Mouse (Mus musculus) limb, embryonic 15.5 days (tissue): ENCODE measurements around the gene Gnptab. TPM values are rescaled to one million over a fixed set of nuclear protein-coding genes. Genes with fewer than 3 reads are reported as not detected.
A peak's percentile ranks its signal among the peaks of the same experiment; 100 is the strongest.

Experiments
- ATAC-seq: fragments of 200-750 bp; cut with Nextera tagmentation; 2 replicates; pipeline ENCODE4 v1.8.0; 2017; ENCODE audit warnings: low read depth, moderate TSS enrichment; ENCODE audit not compliant: insufficient number of reproducible peaks, low FRiP score, low TSS enrichment
- H3K27ac ChIP-seq: fragments of 300-500 bp; sonication (generic); 2 replicates; pipeline ENCODE4 v1.5.1; 2015; ENCODE audit warnings: moderate library complexity, mild to moderate bottlenecking, inconsistent platforms
- H3K27me3 ChIP-seq: fragments of 300-500 bp; sonication (generic); 2 replicates; pipeline ENCODE4 v1.6.1; 2015; ENCODE audit warnings: inconsistent platforms
- H3K36me3 ChIP-seq: fragments of 300-500 bp; sonication (generic); 2 replicates; pipeline ENCODE4 v1.6.1; 2015; ENCODE audit warnings: inconsistent platforms
- H3K4me1 ChIP-seq: fragments of 300-500 bp; sonication (generic); 2 replicates; pipeline ENCODE4 v1.6.1; 2015; ENCODE audit warnings: inconsistent platforms
- H3K4me2 ChIP-seq: fragments of 300-500 bp; sonication (generic); 2 replicates; pipeline ENCODE4 v1.6.1; 2015; ENCODE audit warnings: mild to moderate bottlenecking, inconsistent platforms
- H3K4me3 ChIP-seq: fragments of 300-500 bp; sonication (generic); 2 replicates; pipeline ENCODE4 v1.5.1; 2015; ENCODE audit warnings: mild to moderate bottlenecking, inconsistent platforms
- H3K9ac ChIP-seq: fragments of 300-500 bp; sonication (generic); 2 replicates; pipeline ENCODE4 v1.6.1; 2015; ENCODE audit warnings: inconsistent platforms
- H3K9me3 ChIP-seq: fragments of 300-500 bp; sonication (generic); 2 replicates; pipeline ENCODE4 v1.6.1; 2016; ENCODE audit warnings: inconsistent platforms
- WGBS: fragments of 180-500 bp; shearing (Covaris S2); methylation state at CpG from one replicate; pipeline ENCODE4 v1.1.7; 2015; 5-methylcytosine and 5-hydroxymethylcytosine counted together
- polyA plus RNA-seq: library from polyadenylated mRNA; unstranded; fragments of >200 nt; fragmentation: Nextera tagmentation; extraction: Ambion mirVana; gene quantifications from 2 replicates; pipeline ENCODE4 v1.2.1, GENCODE M21; 2015

Gnptab gene
- polyA plus RNA-seq, 1 experiment from 2014 or later, result 9.1 TPM

DNA sequence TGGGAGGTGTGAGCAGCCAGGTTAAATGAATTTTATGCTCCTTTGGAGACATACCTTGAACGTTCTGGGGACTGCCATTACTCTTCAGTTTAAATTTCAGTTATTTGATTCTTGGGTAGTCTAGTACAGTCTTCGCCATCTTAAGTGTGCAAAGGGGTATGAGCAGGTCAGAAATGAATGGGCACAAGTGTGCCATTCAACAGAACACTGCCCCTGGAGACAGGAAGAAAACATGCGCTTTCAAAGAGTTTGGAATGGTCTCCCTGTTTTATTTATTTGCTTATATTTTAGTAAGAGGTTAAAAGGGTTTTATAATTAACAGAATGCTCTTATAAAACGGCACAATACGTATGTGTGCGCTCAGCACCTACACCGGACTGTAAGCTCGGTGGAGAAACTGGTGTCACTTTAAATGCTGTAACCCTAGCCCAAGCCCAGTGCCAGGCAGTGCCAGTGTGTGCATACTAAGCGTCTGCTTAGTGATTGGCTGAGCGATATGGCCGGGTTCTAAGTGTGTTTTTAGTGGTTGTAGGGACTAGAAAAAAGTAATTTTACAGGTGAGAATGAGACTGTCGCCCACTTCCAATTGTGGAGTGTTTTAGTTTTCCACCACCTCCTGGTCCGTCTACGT is 1.6 kb downstream of the Gnptab start:
- Histone ChIP-seq H3K36me3 (no peaks in the 10 kb centered on the region), H3K9me3 (no peaks in the 10 kb centered on the region), H3K27ac (no peak overlapping the region), H3K4me2 (peak overlapping the region; percentile 89), H3K27me3 (no peaks in the 10 kb centered on the region), H3K4me1 (peaks cover 18% of the 10 kb centered on the region), H3K9ac (no peak overlapping the region), H3K4me3 (peak overlapping the region; percentile 86)
- ATAC-seq, result no peak
- 35% methylated on average over 14 of the region's 14 CpGs for WGBS

DNA sequence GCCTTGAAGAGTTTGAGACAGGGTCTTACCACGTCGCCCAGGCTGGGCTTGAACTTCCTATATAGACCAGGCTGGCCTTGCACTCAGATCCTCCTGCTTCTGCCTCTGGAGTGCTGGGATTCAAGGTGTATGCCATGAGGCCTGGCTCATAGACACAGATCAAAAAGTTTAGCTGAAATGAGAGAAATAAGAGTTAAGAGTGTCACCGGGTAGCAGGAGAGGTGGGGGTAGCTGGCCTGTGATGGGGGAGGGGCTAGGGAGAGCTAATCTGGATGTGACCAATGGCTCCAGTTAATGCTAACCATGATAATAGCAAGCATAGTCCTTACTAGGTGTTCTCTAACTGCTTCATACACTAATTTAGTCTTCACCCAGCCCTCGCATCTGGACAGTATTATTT is 2.4 kb downstream of the Gnptab start:
- Histone ChIP-seq H3K9ac (no peak overlapping the region), H3K27me3 (no peaks in the 10 kb centered on the region), H3K36me3 (no peaks in the 10 kb centered on the region), H3K27ac (no peak overlapping the region), H3K9me3 (no peaks in the 10 kb centered on the region), H3K4me2 (no peak overlapping the region), H3K4me1 (peaks cover 18% of the 10 kb centered on the region), H3K4me3 (no peak overlapping the region)
- 80% methylated on average over 4 of the region's 4 CpGs for WGBS
- ATAC-seq, result no peak

DNA sequence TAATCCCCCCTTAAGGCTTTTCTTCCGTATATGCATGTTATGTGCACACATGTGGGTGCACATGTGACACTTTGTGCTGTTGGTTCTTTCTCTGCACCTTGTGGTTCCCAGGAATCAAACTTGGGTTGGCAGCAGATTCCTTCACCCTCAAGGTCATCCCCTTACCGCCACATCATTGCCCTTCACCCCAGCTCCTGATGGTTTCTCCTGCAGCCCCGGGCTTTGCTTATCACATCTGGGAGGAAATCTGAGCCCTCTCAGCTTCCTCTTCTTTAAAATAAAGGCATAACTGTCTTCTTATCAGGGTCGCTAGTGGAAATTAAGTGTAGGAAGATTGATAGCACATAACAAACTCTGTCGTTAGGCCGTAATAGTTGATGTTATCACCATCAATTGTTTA is 3.1 kb downstream of the Gnptab start:
- Histone ChIP-seq H3K4me3 (no peak overlapping the region), H3K27ac (no peak overlapping the region), H3K4me2 (no peak overlapping the region), H3K27me3 (no peaks in the 10 kb centered on the region), H3K36me3 (no peaks in the 10 kb centered on the region), H3K4me1 (peaks cover 18% of the 10 kb centered on the region), H3K9ac (no peak overlapping the region), H3K9me3 (no peaks in the 10 kb centered on the region)
- WGBS, result 49% methylated on average over 6 of the region's 6 CpGs
- no peak for ATAC-seq

DNA sequence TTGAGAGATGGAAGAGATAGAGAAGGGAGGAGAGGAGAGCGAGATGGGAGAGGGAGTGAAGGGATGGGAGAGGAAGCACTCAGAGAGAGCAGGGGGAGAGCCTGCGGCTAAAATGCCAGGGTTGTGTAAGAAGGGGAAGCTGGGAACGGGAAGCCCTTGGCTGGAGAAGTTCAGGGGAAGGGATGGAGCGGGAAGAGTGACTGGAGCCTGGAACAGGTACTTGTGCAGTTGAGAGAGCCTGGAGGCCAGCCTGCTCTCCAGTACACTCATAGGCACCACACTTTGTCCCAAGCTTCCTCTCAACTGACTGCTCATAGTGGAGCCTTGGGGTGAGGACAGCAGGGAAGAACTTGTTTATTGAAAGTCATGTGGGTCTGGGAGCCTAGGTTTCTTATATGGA is 4.5 kb downstream of the Gnptab start:
- 69% methylated on average over 4 of the region's 4 CpGs for WGBS
- ATAC-seq, result no peak
- no peaks in the 10 kb centered on the region for H3K36me3 ChIP-seq
- no peaks in the 10 kb centered on the region for H3K27me3 ChIP-seq
- H3K4me2 ChIP-seq, result no peak overlapping the region
- H3K9ac ChIP-seq, result no peak overlapping the region
- H3K27ac ChIP-seq, result no peak overlapping the region
- H3K4me1 ChIP-seq, result peaks cover 18% of the 10 kb centered on the region
- no peaks in the 10 kb centered on the region for H3K9me3 ChIP-seq
- no peak overlapping the region for H3K4me3 ChIP-seq

DNA sequence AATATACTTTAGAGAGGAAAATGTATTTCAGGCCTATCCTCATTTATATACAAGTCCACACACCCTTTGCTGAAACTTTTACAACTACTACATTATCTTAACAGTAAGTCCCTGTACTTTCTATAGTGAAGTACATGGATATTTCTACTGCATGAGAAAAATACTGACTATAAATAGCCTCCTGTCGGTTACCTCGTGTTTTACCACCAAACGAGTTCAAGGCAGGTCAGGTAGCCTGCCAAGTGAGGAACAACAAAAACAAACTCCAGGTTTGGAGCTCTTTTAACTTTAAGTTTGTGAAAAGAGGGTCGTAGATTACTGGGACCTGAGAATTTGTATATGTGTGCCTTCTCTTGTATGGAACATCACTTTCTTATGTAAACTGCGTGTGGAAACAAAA is 5.1 kb downstream of the Gnptab start:
- ATAC-seq, result no peak
- Histone ChIP-seq H3K4me1 (peaks cover 15% of the 10 kb centered on the region), H3K9ac (no peak overlapping the region), H3K27me3 (no peaks in the 10 kb centered on the region), H3K4me2 (no peak overlapping the region), H3K36me3 (no peaks in the 10 kb centered on the region), H3K9me3 (no peaks in the 10 kb centered on the region), H3K27ac (no peak overlapping the region), H3K4me3 (no peak overlapping the region)
- 43% methylated on average over 5 of the region's 5 CpGs for WGBS

DNA sequence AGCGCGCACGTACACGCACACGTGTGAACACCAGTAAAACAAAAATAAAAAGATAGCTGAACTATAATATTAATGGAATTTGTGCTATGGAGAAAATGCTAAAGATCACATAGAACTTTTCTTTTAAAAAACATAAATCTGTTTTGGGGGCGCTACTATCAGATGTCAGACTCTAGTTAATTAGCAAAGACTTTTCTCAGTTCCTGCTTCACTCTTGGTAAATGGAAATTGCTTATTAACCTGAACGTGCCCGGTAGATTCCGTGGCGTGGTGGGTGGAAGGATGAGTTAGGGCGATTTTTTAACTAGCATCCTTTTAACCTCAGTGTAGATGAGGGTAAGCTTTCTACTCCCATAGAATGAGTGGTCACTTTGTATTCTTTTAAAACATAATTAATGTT is 6.4 kb downstream of the Gnptab start:
- 87% methylated on average over 11 of the region's 11 CpGs for WGBS
- Histone ChIP-seq H3K9ac (no peak overlapping the region), H3K27ac (no peak overlapping the region), H3K4me1 (peaks cover 22% of the 10 kb centered on the region), H3K4me2 (no peak overlapping the region), H3K27me3 (no peaks in the 10 kb centered on the region), H3K9me3 (no peaks in the 10 kb centered on the region), H3K36me3 (no peaks in the 10 kb centered on the region), H3K4me3 (no peak overlapping the region)
- ATAC-seq, result no peak

DNA sequence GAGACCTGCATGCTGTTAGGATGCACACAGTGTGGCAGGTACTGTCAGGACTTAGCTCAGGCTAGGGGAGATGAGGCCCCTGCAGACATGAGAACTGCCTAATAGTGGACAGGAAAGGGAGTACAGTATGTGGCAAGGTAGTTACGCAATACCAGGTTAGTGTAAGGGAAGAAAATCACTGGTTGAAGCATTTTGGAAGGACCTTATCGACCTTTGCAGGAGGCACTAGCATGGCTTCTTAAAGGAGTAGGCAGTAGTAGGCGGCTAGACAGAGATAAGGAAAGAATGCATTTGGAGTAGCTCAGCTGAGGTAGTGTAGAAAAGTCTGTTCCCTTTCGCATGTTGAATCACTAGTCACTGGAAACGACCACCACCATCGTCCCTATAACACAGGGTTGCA is 6.8 kb downstream of the Gnptab start:
- Histone ChIP-seq H3K4me1 (peaks cover 21% of the 10 kb centered on the region), H3K9me3 (no peaks in the 10 kb centered on the region), H3K27me3 (no peaks in the 10 kb centered on the region), H3K4me3 (no peak overlapping the region), H3K9ac (no peak overlapping the region), H3K36me3 (no peaks in the 10 kb centered on the region), H3K4me2 (no peak overlapping the region), H3K27ac (no peak overlapping the region)
- WGBS, result 64% methylated on average over 6 of the region's 6 CpGs
- no peak for ATAC-seq

DNA sequence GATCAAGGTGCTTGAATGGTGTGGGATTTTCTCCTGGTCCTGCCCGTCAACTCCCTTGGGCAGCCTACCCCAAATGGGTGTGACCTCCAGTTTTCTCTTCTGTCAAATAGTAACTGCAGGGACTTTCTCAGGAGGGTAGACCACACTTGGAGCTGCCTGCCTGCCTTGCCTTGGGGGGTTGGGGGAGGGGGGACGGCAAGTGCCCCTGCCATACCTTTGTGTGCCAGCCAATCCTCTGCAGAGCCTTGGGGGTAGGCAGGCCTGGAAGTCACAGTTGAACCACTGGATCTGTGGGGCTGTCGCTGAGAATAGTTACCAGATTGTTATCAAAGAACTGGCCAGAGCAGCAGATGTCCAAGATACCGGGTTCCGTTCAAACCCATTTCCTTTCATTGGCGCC is 7.3 kb downstream of the Gnptab start:
- Histone ChIP-seq H3K27ac (no peak overlapping the region), H3K4me3 (no peak overlapping the region), H3K36me3 (no peaks in the 10 kb centered on the region), H3K9ac (no peak overlapping the region), H3K4me1 (peaks cover 16% of the 10 kb centered on the region), H3K9me3 (no peaks in the 10 kb centered on the region), H3K27me3 (no peaks in the 10 kb centered on the region), H3K4me2 (no peak overlapping the region)
- ATAC-seq, result no peak
- 70% methylated on average over 6 of the region's 6 CpGs for WGBS

DNA sequence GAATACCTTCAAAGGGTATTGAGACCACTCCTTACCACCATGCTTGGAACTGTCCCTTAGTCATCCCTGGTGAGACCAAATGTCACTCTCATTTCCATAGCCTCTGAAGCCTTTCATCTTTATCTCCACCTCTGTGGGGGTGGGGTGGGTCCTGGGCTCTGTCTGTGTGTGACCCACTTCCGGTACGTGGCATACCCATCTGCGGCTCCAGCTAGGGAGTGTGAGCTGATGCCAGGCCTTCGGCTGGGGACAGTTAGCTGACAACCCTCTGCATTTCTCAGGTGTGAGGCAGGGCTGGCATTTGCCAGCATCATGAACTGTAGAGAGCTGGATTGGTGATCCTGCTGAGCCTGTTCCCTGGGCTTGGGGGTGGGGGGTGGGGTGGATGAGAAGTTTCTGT is 10.6 kb downstream of the Gnptab start:
- H3K9me3 ChIP-seq, result no peaks in the 10 kb centered on the region
- 31% methylated on average over 4 of the region's 4 CpGs for WGBS
- no peaks in the 10 kb centered on the region for H3K27me3 ChIP-seq
- ATAC-seq, result 0 out of 2 replicates have a peak, but pooled peaks have one; percentile 40
- no peak overlapping the region for H3K27ac ChIP-seq
- peaks cover 16% of the 10 kb centered on the region for H3K4me1 ChIP-seq
- H3K4me2 ChIP-seq, result no peak overlapping the region
- H3K4me3 ChIP-seq, result no peak overlapping the region
- H3K36me3 ChIP-seq, result no peaks in the 10 kb centered on the region
- H3K9ac ChIP-seq, result no peak overlapping the region

DNA sequence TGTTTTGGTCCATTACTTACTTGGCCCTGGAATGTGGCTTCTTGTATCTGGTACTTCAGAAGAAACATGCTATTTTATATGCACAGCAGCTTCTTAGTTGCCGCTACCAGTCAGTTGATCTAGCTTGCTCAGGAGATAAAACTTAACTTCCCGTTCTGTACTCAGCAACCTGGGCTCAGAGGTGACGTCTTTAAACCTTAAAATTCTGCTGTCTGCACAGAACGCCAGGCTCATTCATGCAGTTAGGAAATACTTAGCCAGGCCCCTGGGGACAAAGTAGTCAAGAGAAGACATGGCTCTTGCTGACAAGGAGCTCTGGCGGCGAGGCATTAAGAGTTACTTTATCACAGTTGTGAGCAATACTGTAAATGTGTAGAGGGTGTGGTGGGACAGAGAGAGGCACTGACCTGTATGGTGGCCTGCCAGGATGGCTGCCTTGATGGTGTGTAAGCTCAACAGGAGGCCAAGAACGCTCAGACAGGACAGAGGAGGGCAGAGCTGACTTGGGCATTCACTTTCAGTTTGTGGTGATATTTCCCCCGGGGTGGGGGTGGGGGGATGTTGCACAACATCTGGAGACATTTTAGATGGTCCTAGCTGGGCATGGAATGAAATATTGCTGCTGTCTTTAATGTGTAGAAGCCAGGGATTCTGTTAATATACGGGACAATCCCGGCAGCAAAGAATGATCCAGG is 11.3 kb downstream of the Gnptab start:
- H3K27me3 ChIP-seq, result no peaks in the 10 kb centered on the region
- 30% methylated on average over 10 of the region's 10 CpGs for WGBS
- peaks cover 16% of the 10 kb centered on the region for H3K4me1 ChIP-seq
- H3K9ac ChIP-seq, result no peak overlapping the region
- H3K9me3 ChIP-seq, result no peaks in the 10 kb centered on the region
- H3K36me3 ChIP-seq, result no peaks in the 10 kb centered on the region
- no peak overlapping the region for H3K4me2 ChIP-seq
- no peak for ATAC-seq
- no peak overlapping the region for H3K4me3 ChIP-seq
- no peak overlapping the region; the same call in 1 of the 2 replicates for H3K27ac ChIP-seq

DNA sequence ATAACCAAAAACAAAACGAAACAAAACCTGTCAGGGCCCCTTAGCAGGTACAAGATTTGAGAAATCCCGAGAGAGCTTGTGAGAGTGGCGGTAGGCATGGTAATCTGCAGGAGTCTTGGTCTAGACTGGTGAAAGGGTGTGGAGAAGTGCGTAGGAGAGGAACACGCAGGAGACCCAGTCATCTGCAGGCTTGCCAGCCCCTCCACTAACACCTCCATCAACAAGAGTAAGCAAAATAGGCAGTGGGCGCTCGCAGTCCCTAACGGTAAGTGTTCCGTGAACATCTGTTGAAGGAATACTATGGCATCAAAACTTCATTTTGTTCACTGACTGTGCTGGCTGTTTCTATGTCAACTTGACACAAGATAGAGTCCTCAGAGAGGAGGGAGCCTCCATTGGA is 12.6 kb downstream of the Gnptab start:
- no peaks in the 10 kb centered on the region for H3K27me3 ChIP-seq
- H3K4me2 ChIP-seq, result no peak overlapping the region
- WGBS, result 89% methylated on average over 9 of the region's 9 CpGs
- no peak overlapping the region for H3K27ac ChIP-seq
- no peaks in the 10 kb centered on the region for H3K36me3 ChIP-seq
- no peak for ATAC-seq
- no peak overlapping the region for H3K9ac ChIP-seq
- H3K9me3 ChIP-seq, result no peaks in the 10 kb centered on the region
- no peak overlapping the region for H3K4me3 ChIP-seq
- peaks cover 16% of the 10 kb centered on the region for H3K4me1 ChIP-seq

DNA sequence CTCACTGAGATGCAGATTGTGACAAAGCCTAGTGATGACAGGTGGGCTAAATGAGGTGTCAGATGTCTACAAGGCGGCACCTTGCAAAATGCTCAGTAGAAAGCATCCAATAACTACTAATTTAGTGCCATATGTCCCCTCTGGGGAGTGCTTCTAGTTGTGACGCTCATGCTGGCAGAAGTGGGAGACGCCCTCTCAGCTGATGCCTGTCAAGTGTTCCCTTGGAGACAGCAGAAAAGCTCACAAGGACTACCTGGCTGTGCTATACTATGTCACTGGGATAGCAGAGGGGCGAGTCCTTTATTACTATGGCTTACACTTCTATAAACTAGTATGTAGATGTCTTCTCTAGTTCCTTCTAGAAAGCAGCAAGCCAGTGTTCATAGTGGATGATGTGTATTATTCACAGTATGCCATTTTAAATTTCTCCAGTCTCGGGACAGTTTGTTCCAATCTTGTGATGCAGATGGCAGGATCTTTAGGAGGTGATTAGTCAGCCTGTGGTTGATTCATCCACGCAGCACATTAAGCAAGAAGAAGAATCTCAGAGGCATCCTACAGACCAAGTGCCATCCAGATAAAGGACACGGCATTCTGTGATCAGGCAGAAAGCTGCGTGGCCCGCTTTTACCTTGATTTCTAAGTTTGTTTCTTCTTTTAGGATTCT is 13.4 kb downstream of the Gnptab start:
- no peak overlapping the region for H3K4me3 ChIP-seq
- no peak overlapping the region for H3K9ac ChIP-seq
- H3K9me3 ChIP-seq, result no peaks in the 10 kb centered on the region
- H3K36me3 ChIP-seq, result no peaks in the 10 kb centered on the region
- H3K4me2 ChIP-seq, result no peak overlapping the region
- no peak overlapping the region for H3K27ac ChIP-seq
- H3K4me1 ChIP-seq, result peaks cover 16% of the 10 kb centered on the region
- ATAC-seq, result no peak
- WGBS, result 78% methylated on average over 9 of the region's 9 CpGs
- no peaks in the 10 kb centered on the region for H3K27me3 ChIP-seq
